Comparison of ENCODE assay signal across 19 mouse cellular contexts in the genomic region with DNA sequence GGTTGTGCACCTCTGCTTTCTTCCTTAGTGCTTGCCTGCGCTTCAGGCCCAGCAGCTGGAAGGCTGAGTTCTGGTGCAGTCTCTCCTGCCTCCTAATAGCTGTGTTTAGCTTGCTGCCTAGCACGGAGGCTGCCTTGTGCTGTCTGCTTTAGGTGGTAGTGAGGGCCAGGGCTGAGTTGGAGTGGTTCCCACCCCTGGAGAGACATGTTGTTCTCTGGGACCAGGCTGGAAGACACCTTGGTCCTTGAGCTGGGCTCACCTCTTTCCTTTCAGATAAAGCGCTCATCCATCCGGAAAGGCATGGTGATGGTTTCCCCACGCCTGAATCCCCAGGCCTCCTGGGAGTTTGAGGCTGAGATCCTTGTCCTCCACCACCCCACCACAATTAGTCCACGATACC. TPM values are rescaled to one million over a fixed set of nuclear protein-coding genes. Genes with fewer than 3 reads are reported as not detected.
DNase-seq lines count a peak whose midpoint lies in the region; ATAC-seq lines count a peak whose summit lies in the region.
"Had no signal": no experiment of that assay in that cellular context is flagged by ENCODE, and none has a peak within 500 bp of the region (broad histone marks: within the 10 kb centered on the region; RNA-seq: fewer than 3 reads in every experiment).

No protein-coding gene starts in this region.

- DNase-seq in brain, adult 2 months (ENCODE audit: low read depth, low spot score), result peak; percentile 67
- DNase-seq in cerebellum, adult 18-20 months, result peak; percentile 72 to 74
- peak; percentile 77 for DNase-seq in cerebellum, adult 9-11 months
- peak; percentile 65 to 68 for DNase-seq in cerebellum, postnatal 36 days
- DNase-seq: adrenal gland, adult 2 months; adrenal gland, postnatal 25 days; gastrocnemius, postnatal 10 days; heart, adult 18-20 months; heart, postnatal 14 days; kidney, adult 18-20 months had no signal

- no peak overlapping the region for H3K4me2 ChIP-seq in hindbrain, embryonic 16.5 days (ENCODE audit: low read length)
- H3K4me2 ChIP-seq: embryonic facial prominence, embryonic 12.5 days; forebrain, embryonic 12.5 days; heart, embryonic 15.5 days; hindbrain, embryonic 13.5 days; intestine, embryonic 15.5 days had no signal

- no peak for ATAC-seq in hindbrain, embryonic 16.5 days
- no peak for ATAC-seq in erythroblast, adult 5-6 weeks (replicated peaks; ENCODE audit: low FRiP score, poor library complexity, severe bottlenecking)
- ATAC-seq: forebrain, embryonic 16.5 days; intestine, embryonic 15.5 days had no signal

- no peaks in the 10 kb centered on the region for H3K9me3 ChIP-seq in hindbrain, embryonic 16.5 days (ENCODE audit: control insufficient read depth, low read length)
- H3K9me3 ChIP-seq: embryonic facial prominence, embryonic 12.5 days; forebrain, embryonic 12.5 days; heart, embryonic 10.5 days; heart, embryonic 15.5 days; hindbrain, embryonic 13.5 days; intestine, embryonic 15.5 days had no signal

- H3K27ac ChIP-seq in hindbrain, embryonic 16.5 days (ENCODE audit: low read depth, low read length), result no peak overlapping the region
- H3K27ac ChIP-seq: embryonic facial prominence, embryonic 12.5 days; forebrain, embryonic 12.5 days; heart, embryonic 10.5 days; heart, embryonic 15.5 days; hindbrain, embryonic 13.5 days; intestine, embryonic 15.5 days had no signal

- H3K4me3 ChIP-seq in hindbrain, embryonic 16.5 days (ENCODE audit: low read length), result no peak overlapping the region
- H3K4me3 ChIP-seq: embryonic facial prominence, embryonic 12.5 days; forebrain, embryonic 12.5 days; heart, embryonic 10.5 days; heart, embryonic 15.5 days; hindbrain, embryonic 13.5 days; intestine, embryonic 15.5 days had no signal

- peaks cover 51% of the 10 kb centered on the region for H3K36me3 ChIP-seq in hindbrain, embryonic 16.5 days (ENCODE audit: control insufficient read depth, insufficient read depth, low read length)

- WGBS in hindbrain, embryonic 16.5 days, result 87% methylated on average over 6 of the region's 6 CpGs

- H3K27me3 ChIP-seq in hindbrain, embryonic 16.5 days (replicated peaks; ENCODE audit: control insufficient read depth, insufficient read depth, low read length), result no peaks in the 10 kb centered on the region
- H3K27me3 ChIP-seq: embryonic facial prominence, embryonic 12.5 days; forebrain, embryonic 12.5 days; heart, embryonic 15.5 days; hindbrain, embryonic 13.5 days; intestine, embryonic 15.5 days had no signal

- H3K9ac ChIP-seq in hindbrain, embryonic 16.5 days (ENCODE audit: low read depth, low read length), result no peak overlapping the region
- H3K9ac ChIP-seq: embryonic facial prominence, embryonic 12.5 days; forebrain, embryonic 12.5 days; heart, embryonic 15.5 days; hindbrain, embryonic 13.5 days; intestine, embryonic 15.5 days had no signal

- no peaks in the 10 kb centered on the region for H3K4me1 ChIP-seq in hindbrain, embryonic 16.5 days (ENCODE audit: control insufficient read depth, insufficient read depth, low read depth, low read length)
- H3K4me1 ChIP-seq: embryonic facial prominence, embryonic 12.5 days; forebrain, embryonic 12.5 days; heart, embryonic 10.5 days; heart, embryonic 15.5 days; hindbrain, embryonic 13.5 days; intestine, embryonic 15.5 days had no signal

RNA-seq across cellular contexts. Expression of a gene that starts 25.6 kb away (rescaled TPM):
- polyA plus RNA-seq in hindbrain, embryonic 16.5 days (2015; fragmentation: Nextera tagmentation; extraction: Ambion mirVana), result 4.6 and 4.7 TPM in 2 replicates
- total RNA-seq in erythroblast, adult 5-6 weeks (2015; ENCODE audit: low replicate concordance), result 23.4 and 26.5 TPM in 2 replicates
- 44.7 and 48.8 TPM in 2 replicates for total RNA-seq in erythroblast, adult 5-6 weeks (2017; ENCODE audit: low replicate concordance)

RNA-seq across cellular contexts. Expression of a gene that starts 26.1 kb away (rescaled TPM):
- 46.0 and 51.5 TPM in 2 replicates for polyA plus RNA-seq in hindbrain, embryonic 16.5 days (2015; fragmentation: Nextera tagmentation; extraction: Ambion mirVana)
- 14.4 and 35.2 TPM in 2 replicates for total RNA-seq in erythroblast, adult 5-6 weeks (2015; ENCODE audit: low replicate concordance)
- total RNA-seq in erythroblast, adult 5-6 weeks (2017; ENCODE audit: low replicate concordance), result 23.6 and 31.2 TPM in 2 replicates

RNA-seq across cellular contexts. Expression of a gene that starts 29.0 kb away (rescaled TPM):
- polyA plus RNA-seq in hindbrain, embryonic 16.5 days (2015; fragmentation: Nextera tagmentation; extraction: Ambion mirVana), result 19.1 and 21.5 TPM in 2 replicates
- 6.0 and 6.7 TPM in 2 replicates for total RNA-seq in erythroblast, adult 5-6 weeks (2015; ENCODE audit: low replicate concordance)
- total RNA-seq in erythroblast, adult 5-6 weeks (2017; ENCODE audit: low replicate concordance), result 9.1 and 9.2 TPM in 2 replicates

RNA-seq across cellular contexts. Expression of a gene that starts 46.0 kb away (rescaled TPM):
- 220 and 251 TPM in 2 replicates for polyA plus RNA-seq in hindbrain, embryonic 16.5 days (2015; fragmentation: Nextera tagmentation; extraction: Ambion mirVana)
- 40.9 and 49.3 TPM in 2 replicates for total RNA-seq in erythroblast, adult 5-6 weeks (2015; ENCODE audit: low replicate concordance)
- 26.8 and 57.8 TPM in 2 replicates for total RNA-seq in erythroblast, adult 5-6 weeks (2017; ENCODE audit: low replicate concordance)

RNA-seq across cellular contexts. Expression of a gene that starts 57.7 kb away (rescaled TPM):
- polyA plus RNA-seq in hindbrain, embryonic 16.5 days (2015; fragmentation: Nextera tagmentation; extraction: Ambion mirVana), result 93.8 and 101 TPM in 2 replicates
- 0.77 and 4.4 TPM in 2 replicates for total RNA-seq in erythroblast, adult 5-6 weeks (2015; ENCODE audit: low replicate concordance)
- total RNA-seq in erythroblast, adult 5-6 weeks (2017; ENCODE audit: low replicate concordance), result 5.3 and 16.6 TPM in 2 replicates
